Mouse (Mus musculus) limb, embryonic 11.5 days (tissue): ENCODE results near the gene Muc2. TPM values are rescaled to one million over a fixed set of nuclear protein-coding genes. Genes with fewer than 3 reads are reported as not detected.
"Not testable (repeated sequence)": the region's sequence is repeated elsewhere in the genome, so short reads cannot be mapped to it uniquely, and the experiment has no call there.

Experiments used
- ATAC-seq: fragments of 200-750 bp; cut with Nextera tagmentation; 2 replicates; pipeline ENCODE4 v1.8.0; 2017; ENCODE audit warnings: low read depth; ENCODE audit not compliant: insufficient number of reproducible peaks, low FRiP score, low TSS enrichment
- DNase-seq: peaks from one replicate; pipeline ENCODE4 v3.0.0-alpha.2; 2015; ENCODE audit warnings: low spot score
- H3K27ac ChIP-seq: fragments of 300-500 bp; sonication (generic); replicated peaks from 2 replicates; pipeline ENCODE4 v1.5.1; 2014; ENCODE audit warnings: low read depth, mild to moderate bottlenecking, low read length
- H3K27me3 ChIP-seq: fragments of 300-500 bp; sonication (generic); 2 replicates; pipeline ENCODE4 v1.6.1; 2014; ENCODE audit warnings: mild to moderate bottlenecking, low read length, mixed read lengths; ENCODE audit not compliant: control insufficient read depth, insufficient read depth
- H3K36me3 ChIP-seq: fragments of 300-500 bp; sonication (generic); 2 replicates; pipeline ENCODE4 v1.6.1; 2014; ENCODE audit warnings: mild to moderate bottlenecking, low read length, moderate library complexity, mixed read lengths; ENCODE audit not compliant: control insufficient read depth, insufficient read depth
- H3K4me1 ChIP-seq: fragments of 300-500 bp; sonication (generic); 2 replicates; pipeline ENCODE4 v1.6.1; 2014; ENCODE audit warnings: low read length, mixed read lengths; ENCODE audit not compliant: control insufficient read depth, insufficient read depth
- H3K4me2 ChIP-seq: fragments of 300-500 bp; sonication (generic); 2 replicates; pipeline ENCODE4 v1.6.1; 2014; ENCODE audit warnings: low read depth, mild to moderate bottlenecking, moderate library complexity; ENCODE audit not compliant: severe bottlenecking
- H3K4me3 ChIP-seq: fragments of 300-500 bp; sonication (generic); 2 replicates; pipeline ENCODE4 v1.5.1; 2014; ENCODE audit warnings: low read depth, low read length
- H3K9ac ChIP-seq: fragments of 300-500 bp; sonication (generic); 2 replicates; pipeline ENCODE4 v1.6.1; 2014; ENCODE audit warnings: mild to moderate bottlenecking, low read length
- H3K9me3 ChIP-seq: fragments of 300-500 bp; sonication (generic); 2 replicates; pipeline ENCODE4 v1.6.1; 2016; ENCODE audit warnings: low read length; ENCODE audit not compliant: control insufficient read depth
- WGBS: fragments of 180-500 bp; shearing (Covaris S2); extraction: QIAGEN DNeasy Blood & Tissue Kit; methylation state at CpG from one replicate; pipeline ENCODE4 v1.1.7; 2014; 5-methylcytosine and 5-hydroxymethylcytosine counted together
- polyA plus RNA-seq: library from polyadenylated mRNA; unstranded; fragments of >200 nt; fragmentation: Nextera tagmentation; extraction: Ambion mirVana; gene quantifications from 2 replicates; pipeline ENCODE4 v1.2.1, GENCODE M21; 2014

The Muc2 gene
- polyA plus RNA-seq, 1 experiment from 2014 or later, result 0.56 TPM

DNA sequence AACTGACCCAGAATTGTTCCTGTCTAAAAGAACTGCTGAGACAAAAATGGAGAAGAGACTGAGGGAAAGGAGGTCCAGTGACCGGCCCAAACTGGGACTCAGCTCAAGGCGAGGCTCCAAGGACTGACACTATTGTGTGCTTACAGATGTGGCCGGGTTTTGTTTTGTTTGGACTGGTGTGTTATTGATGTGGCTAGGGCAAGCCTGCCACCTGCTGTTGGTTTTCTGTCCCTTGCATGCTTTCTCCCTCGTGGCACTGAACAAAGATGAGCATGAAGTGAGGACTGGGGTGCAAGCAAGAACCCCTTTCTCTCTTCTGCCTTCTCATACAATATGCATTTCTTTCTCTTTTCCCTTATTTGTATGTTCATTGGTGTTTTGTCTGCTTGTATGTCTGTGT, 23.9 kb upstream of the Muc2 start:
- peak; percentile 53 for DNase-seq
- no peaks in the 10 kb centered on the region for H3K4me1 ChIP-seq
- H3K9ac ChIP-seq, result no peak overlapping the region
- H3K4me2 ChIP-seq, result no peak overlapping the region
- no peaks in the 10 kb centered on the region for H3K9me3 ChIP-seq
- no peak overlapping the region for H3K4me3 ChIP-seq
- ATAC-seq, result no peak
- H3K36me3 ChIP-seq, result no peaks in the 10 kb centered on the region
- H3K27me3 ChIP-seq, result no peaks in the 10 kb centered on the region
- WGBS, result 27% methylated on average over 4 of the region's 4 CpGs
- no peak overlapping the region for H3K27ac ChIP-seq

DNA sequence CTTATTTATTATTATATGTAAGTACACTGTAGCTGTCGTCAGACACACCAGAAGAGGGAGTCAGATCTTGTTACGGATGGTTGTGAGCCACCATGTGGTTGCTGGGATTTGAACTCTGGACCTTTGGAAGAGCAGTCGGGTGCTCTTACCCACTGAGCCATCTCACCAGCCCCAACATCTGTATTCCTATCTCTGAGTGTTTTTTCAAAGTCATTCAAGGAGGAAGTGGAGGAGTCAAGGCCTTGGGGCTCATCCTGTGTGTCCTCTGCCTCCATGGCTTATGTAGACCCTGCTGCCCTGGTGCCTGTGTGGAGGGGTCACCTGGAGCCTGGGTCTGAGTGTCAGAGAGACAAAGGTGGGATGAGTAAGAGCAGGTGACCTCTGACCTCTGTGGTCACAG, 21.0 kb upstream of the Muc2 start:
- not testable (repeated sequence) for H3K4me3 ChIP-seq, ATAC-seq
- WGBS, result 86% methylated on average over 3 of the region's 3 CpGs

DNA sequence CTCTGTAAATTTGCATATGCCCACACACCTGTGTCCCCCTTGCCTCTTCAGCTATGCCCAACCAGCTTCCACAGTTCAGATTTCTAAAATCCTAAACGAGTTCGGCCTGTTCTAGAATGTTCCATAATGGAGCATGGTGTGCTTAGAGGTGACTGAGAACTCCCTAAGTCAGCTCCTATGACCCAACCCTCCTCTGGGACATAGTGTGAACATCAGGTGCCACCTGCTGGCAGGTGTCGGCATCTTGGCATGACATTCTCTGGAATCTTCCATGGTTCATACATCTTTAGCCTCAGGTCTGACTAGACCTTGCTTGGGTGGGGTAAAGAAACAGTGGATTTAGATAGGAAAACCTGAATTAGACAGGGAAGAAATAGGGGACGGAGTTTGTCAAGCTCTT, 19.1 kb upstream of the Muc2 start:
- no peak overlapping the region for H3K4me3 ChIP-seq
- no peaks in the 10 kb centered on the region for H3K27me3 ChIP-seq
- H3K9me3 ChIP-seq, result no peaks in the 10 kb centered on the region
- no peak for DNase-seq
- 89% methylated on average over 4 of the region's 4 CpGs for WGBS
- H3K36me3 ChIP-seq, result no peaks in the 10 kb centered on the region
- no peak for ATAC-seq
- no peak overlapping the region for H3K4me2 ChIP-seq
- no peak overlapping the region for H3K9ac ChIP-seq
- no peak overlapping the region for H3K27ac ChIP-seq
- H3K4me1 ChIP-seq, result no peaks in the 10 kb centered on the region

More for the DNA sequence above, 21.0 kb upstream of the Muc2 start:
- H3K4me2 ChIP-seq, H3K36me3 ChIP-seq, H3K9ac ChIP-seq, H3K4me1 ChIP-seq, H3K27ac ChIP-seq, H3K27me3 ChIP-seq, DNase-seq, H3K9me3 ChIP-seq: not testable (repeated sequence)

DNA sequence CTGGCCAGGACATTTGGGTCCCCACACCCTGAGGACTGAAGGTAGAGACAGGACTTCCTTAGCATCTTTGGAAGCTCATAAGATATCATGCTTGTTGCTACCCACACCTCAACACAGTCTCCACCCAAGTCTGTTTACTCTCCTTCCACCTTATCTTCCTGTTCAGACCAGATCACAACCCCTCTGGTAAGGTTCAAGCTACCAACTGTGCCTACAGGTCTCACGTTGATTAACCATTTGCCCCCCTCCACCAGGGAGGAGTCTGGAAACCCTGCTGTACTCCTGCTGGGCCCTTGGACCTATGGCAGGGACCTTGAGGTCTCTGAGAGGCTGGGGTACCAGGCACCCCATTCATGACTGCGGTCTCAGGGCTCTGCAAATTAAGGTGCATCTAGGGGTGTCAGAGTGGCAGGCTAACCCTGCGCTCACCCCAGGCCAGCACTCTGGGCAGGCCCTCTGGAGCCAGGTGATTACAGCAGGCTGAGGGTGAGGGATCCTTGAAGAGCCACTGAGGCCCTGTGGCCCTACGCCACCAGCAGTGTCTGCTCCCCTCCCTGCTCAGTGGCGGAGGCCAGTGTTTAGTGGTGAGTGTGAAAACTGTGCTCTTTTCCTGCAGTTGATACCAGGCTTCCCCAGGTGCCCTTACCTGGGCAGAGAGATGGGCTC, 18.4 kb upstream of the Muc2 start:
- DNase-seq (no peak), ATAC-seq (no peak)
- WGBS, result 87% methylated on average over 5 of the region's 5 CpGs
- Histone ChIP-seq H3K4me1 (no peaks in the 10 kb centered on the region), H3K36me3 (no peaks in the 10 kb centered on the region), H3K4me2 (no peak overlapping the region), H3K9ac (no peak overlapping the region), H3K4me3 (no peak overlapping the region), H3K27me3 (no peaks in the 10 kb centered on the region), H3K27ac (no peak overlapping the region), H3K9me3 (no peaks in the 10 kb centered on the region)

DNA sequence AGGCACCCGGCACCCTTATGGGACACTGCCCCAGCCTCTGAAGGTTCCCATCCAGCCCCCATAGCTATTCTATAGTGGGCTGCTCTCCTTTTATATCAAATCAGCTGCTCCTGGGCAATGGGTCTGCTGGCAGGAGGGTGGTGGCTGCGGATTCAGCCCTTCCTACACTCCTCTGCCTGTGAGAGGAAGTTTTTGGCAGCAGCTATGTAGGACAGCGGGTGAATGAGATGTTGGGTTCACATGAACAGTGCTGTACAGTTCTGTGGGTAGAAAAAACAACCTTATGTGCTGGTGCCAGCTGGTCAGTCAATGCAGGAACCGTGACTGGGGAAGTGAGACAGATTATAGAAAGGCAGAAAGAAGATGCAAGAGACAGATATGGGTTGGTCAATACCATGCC, 11.2 kb upstream of the Muc2 start:
- H3K4me1 ChIP-seq, result no peaks in the 10 kb centered on the region
- no peak overlapping the region for H3K27ac ChIP-seq
- H3K36me3 ChIP-seq, result no peaks in the 10 kb centered on the region
- no peak overlapping the region for H3K4me3 ChIP-seq
- H3K9ac ChIP-seq, result no peak overlapping the region
- H3K27me3 ChIP-seq, result no peaks in the 10 kb centered on the region
- ATAC-seq, result no peak
- WGBS, result 85% methylated on average over 4 of the region's 4 CpGs
- H3K9me3 ChIP-seq, result no peaks in the 10 kb centered on the region
- DNase-seq, result no peak
- H3K4me2 ChIP-seq, result no peak overlapping the region

DNA sequence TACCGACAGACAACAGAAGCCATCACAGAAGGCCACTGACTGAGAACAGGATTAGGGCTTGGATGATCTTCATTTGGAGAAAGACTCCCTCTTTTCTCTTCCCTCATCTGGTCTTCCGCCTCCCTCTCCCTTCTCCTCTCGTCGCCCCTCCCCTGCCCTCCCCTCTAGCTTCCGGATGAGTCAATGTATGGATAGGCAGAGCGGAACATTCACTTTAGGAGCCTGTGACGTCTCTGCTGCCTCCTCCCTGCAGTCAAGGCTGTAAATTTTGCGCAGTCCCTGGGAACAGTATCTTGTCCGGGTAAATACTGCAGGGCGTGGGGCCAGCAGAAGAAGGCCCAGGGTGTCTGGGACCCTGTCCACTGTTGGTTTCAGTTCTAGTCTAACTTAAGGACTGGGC, 2.8 kb upstream of the Muc2 start:
- Histone ChIP-seq H3K4me3 (no peak overlapping the region), H3K9me3 (no peaks in the 10 kb centered on the region), H3K4me2 (no peak overlapping the region), H3K9ac (no peak overlapping the region), H3K27me3 (no peaks in the 10 kb centered on the region), H3K27ac (no peak overlapping the region), H3K4me1 (0 out of 2 replicates have a peak, but pooled peaks cover 2% of the 10 kb centered on the region), H3K36me3 (no peaks in the 10 kb centered on the region)
- ATAC-seq (no peak), DNase-seq (no peak)
- 71% methylated on average over 10 of the region's 10 CpGs for WGBS

DNA sequence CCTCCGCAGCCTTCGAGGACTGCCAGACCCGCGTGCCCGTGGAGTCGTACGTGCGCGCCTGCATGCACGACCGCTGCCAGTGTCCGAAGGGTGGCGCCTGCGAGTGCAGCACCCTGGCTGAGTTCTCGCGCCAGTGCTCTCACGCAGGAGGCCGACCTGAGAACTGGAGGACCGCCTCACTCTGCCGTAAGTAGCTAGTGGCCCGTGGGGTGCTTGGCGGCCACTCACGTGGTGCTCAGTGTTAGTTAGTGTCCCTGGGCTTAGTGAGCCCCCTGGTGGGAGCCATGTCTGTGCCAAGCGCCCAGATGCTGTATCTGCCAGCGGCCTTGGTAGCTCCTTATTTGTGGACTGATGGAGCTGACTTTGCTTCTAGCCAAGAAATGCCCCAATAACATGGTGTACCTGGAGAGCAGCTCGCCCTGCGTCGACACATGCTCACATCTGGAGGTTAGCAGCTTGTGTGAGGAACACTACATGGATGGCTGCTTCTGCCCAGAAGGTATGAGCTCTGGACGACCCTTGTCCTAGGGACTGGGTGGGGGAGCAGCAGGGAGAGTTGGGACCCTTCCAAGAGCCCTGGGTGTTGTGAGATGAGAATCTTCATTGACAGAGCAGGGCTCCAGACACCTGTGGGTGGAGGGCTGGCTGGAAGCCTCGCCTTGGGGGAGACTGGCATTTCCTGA, 3.6 kb downstream of the Muc2 start:
- Histone ChIP-seq H3K36me3 (no peaks in the 10 kb centered on the region), H3K4me2 (peak overlapping the region; percentile 28; the same call in 1 of the 2 replicates), H3K27me3 (no peaks in the 10 kb centered on the region), H3K9me3 (no peaks in the 10 kb centered on the region), H3K27ac (no peak overlapping the region), H3K4me3 (no peak overlapping the region; the same call in 1 of the 2 replicates), H3K9ac (no peak overlapping the region), H3K4me1 (no peaks in the 10 kb centered on the region)
- DNase-seq, result peak; percentile 47
- ATAC-seq, result no peak
- WGBS, result 42% methylated on average over 30 of the region's 30 CpGs

DNA sequence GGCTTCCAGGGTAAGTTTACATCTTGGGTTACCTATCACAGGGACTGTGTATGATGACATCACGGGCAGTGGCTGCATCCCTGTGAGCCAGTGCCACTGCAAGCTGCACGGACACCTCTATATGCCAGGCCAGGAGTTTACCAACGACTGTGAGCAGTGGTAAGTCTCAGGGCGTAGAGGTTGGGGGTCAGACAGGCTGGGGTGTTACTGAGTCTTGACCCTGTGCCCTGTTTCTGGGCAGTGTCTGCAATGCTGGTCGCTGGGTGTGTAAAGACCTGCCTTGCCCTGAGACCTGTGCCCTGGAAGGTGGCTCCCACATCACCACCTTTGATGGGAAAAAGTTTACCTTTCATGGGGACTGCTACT, 4.1 kb downstream of the Muc2 start:
- DNase-seq (no peak), ATAC-seq (no peak)
- no peak overlapping the region for H3K27ac ChIP-seq
- H3K27me3 ChIP-seq, result no peaks in the 10 kb centered on the region
- H3K9ac ChIP-seq, result no peak overlapping the region
- no peaks in the 10 kb centered on the region for H3K9me3 ChIP-seq
- H3K4me2 ChIP-seq, result no peak overlapping the region
- H3K4me1 ChIP-seq, result no peaks in the 10 kb centered on the region
- no peak overlapping the region for H3K4me3 ChIP-seq
- no peaks in the 10 kb centered on the region for H3K36me3 ChIP-seq
- 82% methylated on average over 5 of the region's 5 CpGs for WGBS
